Mouse (Mus musculus) kidney, adult 11 months (tissue): ENCODE measurements at regions not wholly inside any gene's neighbourhood (a gene's known extent, or its start where the extent isn't known, plus 50 kb on each side); places are given as distances from the start of the nearest gene placed in this dataset.

ENCODE experiments used
- DNase-seq: peaks from one replicate; pipeline ENCODE4 v3.0.0; 2022

DNA sequence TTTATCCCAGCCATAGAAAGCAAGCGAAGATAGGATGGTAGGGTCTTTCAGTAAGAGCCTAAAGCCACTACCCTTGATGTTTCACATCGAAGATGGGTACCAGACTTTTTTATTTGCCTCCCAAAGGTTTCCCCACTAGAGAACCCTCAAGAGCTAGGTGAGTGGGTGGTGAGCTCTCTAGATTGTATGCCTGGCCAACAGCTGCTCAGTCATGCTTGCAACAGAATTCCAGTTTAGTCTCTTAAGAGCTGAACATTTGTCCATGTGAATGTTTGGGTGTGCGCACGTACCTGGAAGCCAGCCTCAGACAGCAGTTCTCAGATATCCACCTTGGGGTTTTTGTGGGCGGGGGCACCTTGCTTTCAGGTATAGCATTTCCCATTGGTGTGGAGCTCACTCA, 218.5 kb downstream of the Suds3 start:
- no peak for DNase-seq

DNA sequence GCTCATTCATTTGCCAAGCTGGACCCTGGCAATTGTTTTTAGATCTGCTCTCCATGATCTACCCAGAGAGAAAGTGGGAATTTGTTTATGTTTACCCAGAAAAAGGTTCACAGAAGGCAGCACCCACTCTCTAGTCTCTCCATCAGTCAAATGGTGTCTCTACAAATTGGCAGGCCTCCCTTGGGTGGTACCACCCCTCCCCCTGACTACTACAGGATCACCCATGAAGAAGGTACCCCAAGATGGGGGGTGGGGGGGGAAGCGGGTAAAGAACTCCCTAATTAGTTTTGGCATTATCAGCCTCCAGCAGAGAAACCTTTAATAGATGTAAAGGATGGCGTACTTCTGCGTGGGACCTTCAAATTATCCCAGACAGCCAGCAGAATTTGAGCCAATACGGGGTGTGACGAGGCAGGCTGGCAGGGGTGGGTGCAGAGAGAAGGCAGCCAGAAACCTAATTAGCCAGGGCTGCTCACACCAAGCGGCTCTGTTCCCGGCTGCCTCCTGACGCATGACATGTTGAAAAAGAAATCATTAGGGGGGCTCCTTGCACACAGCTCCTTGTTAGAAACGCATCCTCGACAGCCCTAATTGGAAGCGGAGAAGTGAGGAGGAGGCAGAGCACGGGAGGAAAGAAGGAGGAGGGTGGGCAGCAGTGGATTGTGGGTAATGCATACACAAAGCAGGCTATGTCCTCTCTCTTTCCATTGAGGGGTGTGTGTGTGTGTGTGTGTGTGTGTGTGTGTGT, 220.7 kb downstream of the Suds3 start:
- DNase-seq = no peak

DNA sequence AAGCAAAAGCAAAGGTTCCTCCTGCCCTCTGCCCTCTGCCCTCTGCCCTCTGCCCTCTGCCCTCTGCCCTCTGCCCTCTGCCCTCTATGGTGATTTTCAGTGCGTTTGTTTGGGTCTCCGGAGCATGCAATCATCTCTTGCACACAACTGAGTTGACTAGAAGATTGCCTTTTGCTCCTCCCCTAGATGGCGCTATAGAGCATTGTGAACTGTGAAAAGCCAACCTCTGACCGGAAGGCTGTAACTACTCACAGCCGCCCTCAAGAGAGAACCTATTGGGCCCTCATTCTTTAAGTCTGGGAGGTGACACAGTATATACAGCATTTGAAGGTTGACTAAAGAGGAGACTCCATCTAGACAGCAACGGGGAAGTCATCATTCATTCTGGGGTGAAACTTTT, 221.3 kb downstream of the Suds3 start:
- no peak for DNase-seq

DNA sequence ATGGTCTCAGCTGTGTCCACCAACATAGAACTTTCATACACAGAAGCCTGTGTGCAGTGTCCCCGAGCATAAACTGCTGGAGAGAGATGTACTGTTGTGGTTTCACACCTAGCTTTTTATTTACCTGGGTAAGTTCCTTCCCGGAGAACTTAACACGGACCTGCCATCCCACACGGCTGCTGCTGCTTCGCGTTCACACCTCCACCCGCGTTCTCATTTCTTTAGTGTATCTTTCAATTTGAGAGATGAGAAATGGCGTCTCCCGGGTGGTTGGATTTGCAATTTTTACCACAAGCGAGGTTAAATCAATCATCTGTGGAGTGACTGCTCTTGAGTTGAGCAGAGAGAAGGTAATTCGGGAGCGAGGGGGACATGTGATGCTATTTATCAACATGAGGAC, 223.0 kb downstream of the Suds3 start:
- DNase-seq = no peak

DNA sequence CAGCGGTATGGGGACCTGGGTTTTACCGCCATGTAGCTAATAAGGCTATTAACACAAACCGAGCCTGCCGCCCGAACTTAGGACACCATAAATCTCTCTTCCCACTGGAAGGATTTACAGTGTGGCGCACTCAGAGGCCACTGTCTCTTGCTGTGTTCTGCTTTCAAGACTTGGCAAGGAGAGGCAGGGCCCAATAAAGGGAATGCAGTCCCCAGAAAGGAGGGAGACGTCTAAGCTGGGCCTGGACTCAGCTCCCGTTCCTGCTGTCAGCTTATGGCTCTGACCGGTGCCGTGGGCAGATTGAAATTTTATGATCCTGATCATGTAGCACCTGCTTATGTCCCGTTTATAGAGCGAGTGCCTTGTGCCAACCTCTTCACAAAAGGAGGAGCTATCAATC, 226.7 kb downstream of the Suds3 start:
- DNase-seq = no peak

DNA sequence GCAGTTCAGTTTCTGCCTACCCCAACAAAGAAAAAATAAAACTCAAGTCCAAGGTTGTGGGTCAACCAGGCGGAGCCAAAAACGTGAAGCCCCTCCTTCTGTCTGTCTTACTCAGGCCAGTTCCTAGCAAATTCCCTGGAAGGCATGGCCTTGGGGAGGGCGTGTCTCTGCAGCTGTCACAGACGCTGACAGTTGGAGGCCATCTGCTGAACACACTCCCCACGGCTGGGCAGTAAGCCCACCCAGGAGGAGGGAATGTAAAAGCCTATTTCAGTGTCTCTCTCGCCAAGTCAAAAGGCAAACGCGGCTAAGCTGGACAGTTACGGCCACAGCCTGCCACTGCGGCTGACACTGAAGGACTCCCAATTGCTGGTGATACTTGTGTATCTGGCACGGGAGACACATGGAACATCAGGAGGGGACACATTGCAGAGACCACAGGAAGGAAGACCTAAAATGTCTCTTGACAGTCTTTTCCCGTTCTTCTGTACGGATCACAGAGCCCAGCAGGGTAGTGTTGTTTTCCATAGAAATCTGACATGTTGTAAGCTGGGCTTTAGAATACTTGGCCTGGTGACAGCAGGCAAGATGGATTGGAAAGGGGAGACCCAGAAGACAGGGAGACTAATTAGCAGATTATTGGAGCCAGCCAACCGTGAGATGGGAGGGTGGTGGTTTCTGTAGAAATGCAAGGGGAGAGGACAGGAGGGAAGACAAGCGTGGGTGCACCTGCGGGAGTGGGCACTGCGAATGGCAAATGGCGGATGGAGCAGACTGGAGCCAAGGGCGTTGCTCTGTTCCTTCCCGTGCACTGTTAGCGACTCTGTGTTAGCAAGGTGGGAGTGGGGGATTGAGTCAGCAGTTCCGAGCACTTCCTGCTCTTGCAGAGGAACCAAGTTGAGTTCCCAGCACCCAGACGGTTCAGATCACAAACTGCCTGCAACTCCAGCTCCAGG, 229.5 kb downstream of the Suds3 start:
- no peak for DNase-seq

DNA sequence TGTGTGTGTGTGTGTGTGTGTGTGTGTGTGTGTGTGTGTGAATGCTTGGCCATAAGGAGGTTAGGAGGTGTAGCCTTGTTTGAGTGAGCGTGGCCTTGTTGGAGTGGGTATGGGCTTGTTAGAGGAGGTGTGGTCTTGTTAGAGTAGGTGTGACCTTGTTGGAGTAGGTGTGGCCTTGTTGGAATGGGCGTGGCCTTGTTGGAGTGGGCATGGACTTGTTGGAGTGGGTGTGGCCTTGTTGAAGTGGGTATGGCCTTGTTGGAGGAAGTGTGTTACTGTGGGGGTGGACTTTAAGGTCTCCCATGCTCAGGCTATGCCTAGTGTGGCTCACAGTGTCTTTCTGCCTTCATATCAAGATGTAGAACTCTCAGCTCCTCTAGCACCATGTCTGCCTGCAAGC, 236.2 kb downstream of the Suds3 start:
- DNase-seq = no peak

DNA sequence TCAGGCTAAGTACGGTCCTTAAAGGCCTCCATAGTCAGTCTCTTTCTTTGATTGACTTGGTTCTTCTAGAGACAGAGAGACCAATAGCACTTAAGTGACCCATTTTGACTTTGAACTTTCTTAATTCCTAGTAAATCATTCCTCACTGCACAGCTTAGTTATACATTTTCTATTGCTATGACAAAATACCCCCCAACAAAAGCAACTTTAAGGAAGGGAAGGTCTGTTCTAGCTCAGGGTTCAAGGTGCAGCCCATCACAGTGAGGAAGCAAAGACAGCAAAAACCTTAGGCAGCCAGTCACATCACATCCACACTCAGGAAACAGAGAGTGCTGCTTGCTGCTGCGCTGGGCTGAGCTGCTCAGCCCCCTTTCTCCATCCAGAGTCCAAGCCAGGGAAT, 241.0 kb downstream of the Suds3 start:
- peak; percentile 3 for DNase-seq

DNA sequence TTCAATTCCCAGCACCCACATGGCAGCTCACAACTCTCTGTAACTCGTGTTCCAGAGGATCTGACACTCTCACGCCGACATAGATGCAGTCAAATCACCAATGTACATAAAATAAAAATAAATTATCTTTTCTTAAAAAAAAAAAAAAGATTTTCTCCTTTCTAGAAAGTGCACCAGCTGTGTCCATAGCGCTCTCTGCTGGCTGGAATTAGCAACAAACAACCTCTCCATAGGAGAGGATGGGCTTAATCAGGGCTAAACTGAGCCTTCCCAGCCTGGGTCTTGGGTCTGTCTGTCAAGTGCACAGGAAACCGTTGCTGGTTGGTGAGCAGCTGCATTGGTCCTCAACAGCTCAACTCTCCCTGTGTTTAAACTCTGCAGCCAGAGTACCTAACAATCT, 247.8 kb downstream of the Suds3 start:
- DNase-seq = no peak

DNA sequence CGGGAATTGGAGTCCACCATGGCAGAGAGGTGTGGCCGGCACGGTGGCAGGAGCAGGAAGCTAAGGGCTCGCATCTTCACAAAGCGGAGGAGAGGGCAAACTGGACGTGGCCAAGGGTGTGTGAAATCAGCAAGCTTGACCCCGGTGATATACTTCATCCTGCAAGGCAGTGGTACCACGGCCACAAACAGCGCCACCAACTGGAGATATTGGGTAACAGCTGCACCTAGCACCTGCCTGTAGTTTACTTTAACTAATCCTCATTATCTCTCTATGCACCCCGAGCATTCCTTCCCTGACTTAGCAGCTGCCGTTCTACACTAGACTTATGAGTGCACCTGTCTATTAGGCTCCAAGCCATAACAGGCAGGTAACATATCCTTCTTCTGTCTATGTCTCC, 251.6 kb downstream of the Suds3 start:
- no peak for DNase-seq

DNA sequence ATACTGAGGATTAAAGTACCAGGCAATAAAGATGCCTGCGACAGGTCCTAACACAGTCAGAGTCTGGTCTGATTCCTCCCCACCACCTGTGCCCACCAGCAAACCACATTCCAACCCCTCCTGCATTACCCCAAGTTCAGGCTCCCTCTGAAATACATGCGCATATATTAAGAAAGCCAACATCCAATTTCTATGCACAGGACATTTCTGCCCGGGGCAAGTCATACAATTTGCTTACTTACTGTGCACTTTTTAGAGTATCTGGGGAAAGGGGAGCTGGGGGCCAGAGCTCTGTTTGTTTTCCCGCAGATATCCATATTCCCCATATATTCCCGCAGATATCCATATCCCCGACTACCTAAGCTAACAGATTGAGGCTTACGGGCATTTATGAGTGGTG, 261.1 kb upstream of the Srrm4 start:
- DNase-seq = no peak

DNA sequence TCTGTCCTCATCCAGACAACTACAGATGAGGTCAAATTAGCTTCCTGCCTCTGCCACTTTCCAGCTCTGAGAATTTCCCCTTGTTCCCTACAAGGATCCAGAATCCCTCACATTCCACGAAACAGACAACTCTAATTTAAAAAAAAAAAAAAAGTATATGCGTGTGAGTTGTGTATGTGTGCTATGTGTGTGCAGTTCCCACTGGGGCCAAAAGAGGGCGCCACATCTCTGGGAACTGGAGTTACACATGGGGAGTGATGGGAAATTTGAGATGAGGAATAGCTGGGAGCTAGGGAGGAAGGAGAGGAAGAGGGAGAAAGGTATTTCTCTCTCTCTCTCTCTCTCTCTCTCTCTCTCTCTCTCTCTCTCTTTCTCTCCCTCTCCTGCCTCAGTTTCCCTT, 240.3 kb upstream of the Srrm4 start:
- no peak for DNase-seq

DNA sequence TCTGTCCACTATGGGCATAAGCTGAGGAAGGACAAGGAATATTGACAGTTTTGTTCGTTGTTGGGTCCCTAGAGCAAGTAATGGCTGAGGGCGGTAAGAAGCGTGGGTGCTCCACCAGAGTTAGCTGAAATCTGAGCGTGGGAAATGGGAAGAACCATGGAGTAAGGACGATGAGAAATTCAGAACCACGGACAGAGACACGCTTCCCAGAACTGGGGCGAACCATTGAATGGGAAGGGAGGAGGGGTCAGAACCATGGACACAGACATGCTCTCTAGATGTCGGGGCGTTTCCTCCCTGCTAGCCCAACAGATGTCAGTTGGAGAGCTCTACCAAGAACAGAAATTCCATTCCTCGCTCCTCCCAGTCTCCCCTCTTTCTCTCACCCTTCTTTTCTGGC, 238.2 kb upstream of the Srrm4 start:
- DNase-seq = no peak

DNA sequence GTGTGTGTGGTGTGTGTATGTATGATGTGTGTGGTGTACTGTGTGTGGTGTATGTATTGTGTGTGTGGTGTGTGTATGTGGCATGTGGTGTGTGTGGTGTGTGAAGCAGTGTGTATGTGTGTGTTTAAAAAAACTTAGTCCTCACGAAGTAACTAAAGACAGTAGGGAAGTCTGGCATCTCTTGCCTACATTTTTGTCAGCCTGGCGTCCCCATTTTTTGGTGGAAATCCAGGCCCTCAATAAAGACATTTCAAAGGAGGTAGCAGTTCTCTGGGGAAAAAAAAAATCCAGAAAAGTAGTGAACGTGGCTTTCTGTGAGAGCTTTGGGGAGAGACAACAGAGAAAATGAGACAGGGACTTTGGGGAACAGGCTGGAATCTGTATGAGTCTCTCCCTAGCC, 231.6 kb upstream of the Srrm4 start:
- no peak for DNase-seq

DNA sequence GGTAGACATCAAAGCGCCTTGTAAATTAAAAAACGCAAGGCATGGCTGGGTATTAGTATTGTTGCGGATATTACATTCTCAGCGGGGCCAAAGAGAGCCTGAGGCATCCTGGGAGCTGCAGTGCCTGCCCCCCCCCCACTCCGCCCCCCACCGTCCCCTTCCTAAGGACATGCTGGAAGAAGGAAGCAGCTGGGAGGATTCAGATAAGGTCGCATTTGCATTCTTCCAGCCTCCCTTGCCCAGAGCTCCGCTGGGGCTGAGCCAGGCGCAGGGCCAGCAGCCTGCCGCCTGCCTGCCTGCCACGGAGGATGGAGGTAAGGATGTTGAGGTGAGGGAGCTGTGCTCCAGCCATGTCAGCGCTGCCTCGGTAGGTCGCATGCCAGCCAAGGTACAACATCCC, 230.5 kb upstream of the Srrm4 start:
- DNase-seq = no peak

DNA sequence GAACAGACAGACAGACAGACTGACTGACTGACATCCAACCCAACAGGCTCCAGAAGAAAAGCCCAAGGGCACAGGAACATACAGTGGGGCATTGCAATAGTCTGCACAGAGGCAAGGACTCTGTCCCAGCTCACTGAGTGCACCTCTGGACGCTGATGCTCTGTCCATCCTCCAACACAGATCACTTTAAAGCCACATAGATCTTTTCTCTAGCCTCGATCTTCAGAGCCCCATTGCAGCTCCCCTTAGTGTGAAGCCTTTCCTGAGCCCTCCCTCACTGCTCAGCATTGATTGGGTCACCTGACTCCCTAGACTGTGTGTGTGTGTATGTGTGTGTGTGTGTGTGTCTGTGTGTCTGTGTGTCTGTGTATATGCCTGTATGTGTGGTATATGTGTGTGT, 218.2 kb upstream of the Srrm4 start:
- DNase-seq = no peak

DNA sequence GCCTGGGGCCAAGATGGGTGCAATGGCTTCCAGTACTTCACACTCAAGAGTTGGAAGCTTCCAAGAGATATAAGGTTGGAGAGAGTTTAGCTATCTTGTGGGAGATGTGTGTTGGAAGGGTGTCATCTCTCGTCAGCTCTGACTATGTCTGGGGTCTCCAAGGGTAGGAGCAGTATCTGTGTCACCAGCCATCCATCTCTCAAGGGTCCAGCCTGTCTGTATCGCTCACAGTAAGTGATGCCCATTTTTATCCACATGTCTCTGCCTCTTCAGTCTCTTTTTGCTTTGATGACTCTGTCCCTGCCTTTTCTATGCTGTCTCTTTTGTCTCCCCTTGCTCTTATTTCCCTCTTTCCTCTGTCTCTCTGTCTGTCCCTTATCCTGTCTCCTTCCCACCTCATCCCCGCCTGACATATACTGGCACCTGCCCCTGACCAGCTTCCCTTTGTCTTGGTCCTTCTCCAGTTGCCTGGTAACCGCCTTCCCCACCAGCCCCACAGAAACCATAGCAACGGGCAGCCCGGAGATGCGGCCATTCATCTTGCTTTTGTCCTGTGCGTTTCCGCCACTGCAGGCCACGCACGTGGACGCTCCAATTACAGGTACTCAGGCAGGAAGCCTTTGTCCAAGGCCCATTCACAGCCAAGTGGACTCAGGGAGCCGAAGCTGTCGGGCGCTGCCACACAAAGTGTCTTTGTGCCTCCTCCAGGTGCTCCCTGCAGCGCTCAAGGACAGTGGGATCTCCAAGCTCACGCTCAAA, 217.6 kb upstream of the Srrm4 start:
- no peak for DNase-seq

DNA sequence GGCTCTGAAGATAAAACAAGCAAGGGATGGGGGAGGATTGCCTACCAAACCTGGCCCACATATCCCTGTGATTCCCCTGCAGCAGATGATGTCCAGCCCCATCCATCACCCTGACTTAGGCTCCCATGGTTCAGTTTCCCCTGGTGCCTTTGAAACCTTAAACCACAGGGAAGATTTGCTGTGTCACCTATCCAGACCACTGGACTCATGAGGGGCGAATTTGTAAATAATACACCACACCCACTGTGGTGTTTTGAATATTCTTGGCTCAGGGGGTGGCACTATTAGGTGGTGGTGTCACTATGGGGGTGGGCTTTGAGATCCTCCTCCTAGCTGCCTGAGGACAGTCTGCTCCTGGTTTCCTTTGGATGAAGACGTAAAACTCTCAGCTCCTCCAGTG, 205.8 kb upstream of the Srrm4 start:
- DNase-seq = no peak

DNA sequence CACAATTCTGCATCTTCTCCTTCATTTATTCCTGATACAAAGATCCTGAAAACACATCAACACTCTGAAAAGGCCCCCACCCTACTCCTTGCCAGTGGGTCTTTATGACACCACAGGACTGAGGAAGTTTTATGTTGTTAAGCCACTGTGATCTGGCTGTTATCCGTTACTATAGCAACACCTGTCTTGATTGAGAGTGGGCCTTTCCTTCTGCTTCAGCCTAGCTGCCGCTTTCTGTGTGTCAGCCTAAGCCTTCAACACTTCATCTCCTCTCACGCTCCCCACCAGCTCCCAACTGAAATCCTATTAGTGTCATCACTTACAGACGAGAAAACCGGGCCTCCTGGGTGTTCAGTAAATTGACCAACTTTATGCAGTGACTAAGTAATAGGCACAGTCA, 203.6 kb upstream of the Srrm4 start:
- no peak for DNase-seq

DNA sequence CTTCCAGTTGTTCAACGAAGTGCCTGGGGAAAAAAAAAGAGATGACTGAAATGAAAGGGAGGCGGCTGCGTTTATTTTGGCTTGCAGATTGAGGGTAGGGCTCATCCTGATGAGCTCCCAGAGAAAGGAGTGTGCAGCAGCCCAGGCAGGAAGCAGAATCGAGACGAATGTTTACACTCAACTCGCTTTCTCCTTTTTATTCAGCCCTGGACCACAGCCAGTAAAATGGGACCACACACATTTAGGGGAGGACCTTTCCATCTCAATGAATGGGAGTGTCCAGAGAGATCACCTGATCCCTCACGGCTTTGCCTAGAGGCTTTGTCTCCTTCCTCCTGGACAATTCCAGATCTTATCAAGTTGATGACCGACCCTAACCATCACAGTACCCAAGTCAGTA, 198.8 kb upstream of the Srrm4 start:
- DNase-seq = no peak

DNA sequence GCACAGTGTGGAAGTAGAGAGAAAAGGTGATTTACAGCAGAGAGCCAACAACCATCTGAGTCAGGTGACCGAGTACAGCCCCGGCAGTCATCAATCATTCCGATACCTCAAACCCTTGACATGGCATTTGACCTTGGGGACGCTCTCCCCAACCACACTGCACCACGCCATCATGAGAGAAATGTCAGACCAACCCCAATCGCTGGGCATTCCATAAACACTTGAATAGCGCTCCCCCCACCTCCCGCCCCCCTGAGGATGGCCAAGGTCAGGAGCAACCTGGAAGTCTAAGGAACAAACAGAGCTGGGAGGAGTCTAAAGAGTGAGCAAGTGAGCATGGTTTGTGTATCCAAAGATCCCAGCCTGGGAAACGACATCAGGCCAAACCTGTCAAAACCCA, 198.2 kb upstream of the Srrm4 start:
- no peak for DNase-seq

DNA sequence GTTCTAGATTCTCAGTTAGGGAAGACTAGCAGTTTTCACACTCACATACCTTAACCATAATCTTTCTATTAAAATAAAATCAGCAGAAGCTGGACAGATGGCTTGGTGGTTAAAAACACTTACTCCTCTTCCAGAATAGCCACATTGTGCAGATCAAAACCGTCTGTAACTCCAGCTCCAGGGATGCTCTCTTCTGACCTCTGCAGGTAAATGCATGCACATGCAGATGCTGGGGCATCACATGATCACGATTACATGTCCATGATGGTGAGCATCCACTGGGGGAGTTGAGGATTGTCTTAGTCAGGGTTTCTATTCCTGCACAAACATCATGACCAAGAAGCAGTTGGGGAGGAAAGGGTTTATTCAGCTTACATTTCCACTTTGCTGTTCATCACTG, 184.8 kb upstream of the Srrm4 start:
- no peak for DNase-seq

DNA sequence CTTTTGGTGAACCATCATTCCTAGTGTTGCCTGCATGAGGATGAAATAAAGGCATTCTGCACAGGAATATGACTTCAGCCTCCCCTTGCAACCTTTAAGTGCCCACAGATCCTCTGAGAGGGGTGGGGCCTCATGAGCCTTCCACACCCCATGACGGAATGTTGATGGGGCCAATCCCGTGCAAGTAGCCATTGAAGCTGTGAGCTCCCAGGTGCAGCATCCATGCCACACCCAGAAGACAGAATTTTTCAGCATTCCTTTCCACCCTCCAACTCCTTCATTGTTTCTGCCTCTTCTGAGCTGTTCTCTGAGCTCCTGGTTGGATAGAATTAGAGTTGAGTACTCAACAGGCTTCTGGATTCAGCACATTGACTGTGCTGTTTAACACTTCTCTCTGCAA, 174.6 kb upstream of the Srrm4 start:
- no peak for DNase-seq

DNA sequence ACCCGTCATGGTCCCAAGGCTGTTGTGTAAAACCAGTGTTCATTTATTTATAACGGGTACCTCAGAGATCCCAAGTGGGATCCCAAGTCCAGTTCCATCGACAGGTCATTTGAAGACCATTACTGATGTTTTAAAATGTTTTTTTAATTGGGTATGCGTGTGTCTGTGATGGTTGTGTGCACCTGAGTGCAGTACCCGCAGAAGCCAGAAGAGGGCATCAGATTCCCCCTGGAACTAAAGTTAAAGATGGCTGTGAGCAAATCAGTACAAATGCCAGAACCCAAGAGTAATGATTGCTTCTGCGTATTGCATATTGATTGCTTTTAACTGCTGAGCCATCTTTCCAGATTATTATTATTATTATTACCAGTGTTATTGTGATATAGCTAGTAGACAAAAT, 169.7 kb upstream of the Srrm4 start:
- no peak for DNase-seq
